Mouse (Mus musculus): ENCODE data around the gene Ampd3.

The Ampd3 gene

DNA sequence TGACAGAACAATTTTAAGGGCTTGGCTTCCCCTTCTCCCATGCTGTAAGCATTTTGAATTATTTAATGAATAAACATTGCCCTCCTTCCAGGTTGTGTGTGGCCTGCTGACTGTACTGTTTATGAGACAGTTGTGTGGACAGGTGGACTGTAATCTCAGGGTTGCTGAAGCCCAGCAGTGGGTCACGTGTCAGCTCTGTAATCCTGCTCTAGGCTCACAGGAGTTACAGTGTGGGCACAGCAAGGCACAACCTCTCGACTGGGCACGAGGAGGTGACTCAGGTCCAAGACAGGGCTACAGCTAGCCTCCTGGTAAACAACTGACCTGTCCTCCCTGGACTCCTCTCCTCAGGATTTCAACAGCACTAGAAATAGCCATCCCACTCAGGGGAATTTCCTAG is 4.3 kb downstream of the Ampd3 start:
- DNase-seq = peak; percentile 67

DNA sequence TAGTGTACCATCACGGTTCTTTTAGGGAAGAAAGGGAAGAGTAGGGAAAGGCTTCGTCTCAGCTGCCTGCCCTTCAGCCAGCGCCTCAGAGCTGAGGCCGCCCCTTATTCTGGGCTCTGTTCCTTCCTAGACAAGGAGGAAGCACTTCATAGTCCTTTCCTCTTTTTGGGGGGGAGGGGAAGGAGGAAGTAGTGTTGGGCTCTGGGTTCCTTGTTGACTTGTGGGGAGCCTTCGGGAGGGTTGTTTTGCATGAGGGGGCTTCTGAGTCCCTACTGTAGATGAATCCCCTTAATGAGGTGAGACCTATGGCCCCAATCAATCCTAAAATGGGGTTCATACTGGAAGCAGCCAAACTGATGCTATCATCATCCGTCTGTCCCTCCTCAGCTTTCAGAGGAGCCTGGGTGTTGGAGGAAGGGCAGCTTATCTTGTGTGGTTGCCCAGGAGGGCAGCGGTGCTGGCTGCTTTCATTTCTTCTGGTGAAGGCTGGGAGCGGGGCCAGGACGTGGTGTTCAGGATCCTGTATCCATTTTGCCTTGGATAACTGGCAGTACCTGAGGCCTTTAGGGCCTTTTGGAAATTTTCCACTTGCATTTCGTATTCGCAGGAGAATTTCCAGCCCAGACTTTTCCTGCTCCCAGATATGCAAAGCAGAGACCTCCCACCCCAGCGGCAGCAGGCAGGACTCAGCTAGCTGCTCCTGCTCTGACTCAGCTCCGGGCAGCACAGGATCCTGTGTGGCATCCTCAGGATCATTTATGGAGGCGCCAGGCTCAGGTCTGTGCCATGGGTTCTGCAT is 5.4 kb downstream of the Ampd3 start:
- DNase-seq = peak; percentile 89

DNA sequence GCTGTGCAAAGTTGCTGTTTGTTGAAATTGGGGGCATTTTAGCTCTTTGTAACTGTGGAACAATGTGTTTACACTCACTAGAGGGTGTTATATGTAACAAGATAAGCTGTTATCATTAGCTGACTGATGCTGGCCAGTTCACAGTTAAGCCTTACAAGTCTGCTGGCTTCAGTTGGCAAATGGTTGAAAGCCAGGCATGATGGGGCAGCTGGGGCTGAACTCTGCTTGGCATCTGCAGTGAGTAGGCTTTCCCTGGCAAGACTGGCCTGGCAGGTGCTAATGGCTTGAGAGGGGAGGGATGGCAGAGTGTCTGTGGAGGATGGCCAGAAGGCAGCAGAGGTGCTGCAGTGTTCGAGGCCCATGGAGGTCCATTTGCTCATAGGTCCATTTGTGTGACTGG is 6.1 kb downstream of the Ampd3 start:
- peak; percentile 52 for DNase-seq

DNA sequence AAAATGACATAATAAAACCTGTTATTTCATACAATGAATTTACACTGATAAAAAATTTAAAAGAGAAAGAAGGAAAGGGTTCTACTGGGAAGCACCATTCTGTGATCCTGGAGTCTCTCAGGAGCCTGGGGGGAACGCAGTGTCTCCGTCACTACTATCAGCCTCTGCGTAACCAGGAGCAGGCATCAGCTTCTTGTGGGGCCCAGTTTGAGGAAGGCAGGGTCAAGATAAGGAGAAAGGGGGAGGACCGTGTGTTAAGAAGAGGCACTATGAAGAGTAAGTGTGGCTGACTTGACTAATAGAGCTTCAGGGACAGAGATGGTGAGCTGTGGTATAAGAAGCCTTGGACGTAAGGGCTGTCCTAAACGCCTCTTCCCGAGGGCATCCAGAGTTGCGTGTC is 6.7 kb downstream of the Ampd3 start:
- no peak for DNase-seq

DNA sequence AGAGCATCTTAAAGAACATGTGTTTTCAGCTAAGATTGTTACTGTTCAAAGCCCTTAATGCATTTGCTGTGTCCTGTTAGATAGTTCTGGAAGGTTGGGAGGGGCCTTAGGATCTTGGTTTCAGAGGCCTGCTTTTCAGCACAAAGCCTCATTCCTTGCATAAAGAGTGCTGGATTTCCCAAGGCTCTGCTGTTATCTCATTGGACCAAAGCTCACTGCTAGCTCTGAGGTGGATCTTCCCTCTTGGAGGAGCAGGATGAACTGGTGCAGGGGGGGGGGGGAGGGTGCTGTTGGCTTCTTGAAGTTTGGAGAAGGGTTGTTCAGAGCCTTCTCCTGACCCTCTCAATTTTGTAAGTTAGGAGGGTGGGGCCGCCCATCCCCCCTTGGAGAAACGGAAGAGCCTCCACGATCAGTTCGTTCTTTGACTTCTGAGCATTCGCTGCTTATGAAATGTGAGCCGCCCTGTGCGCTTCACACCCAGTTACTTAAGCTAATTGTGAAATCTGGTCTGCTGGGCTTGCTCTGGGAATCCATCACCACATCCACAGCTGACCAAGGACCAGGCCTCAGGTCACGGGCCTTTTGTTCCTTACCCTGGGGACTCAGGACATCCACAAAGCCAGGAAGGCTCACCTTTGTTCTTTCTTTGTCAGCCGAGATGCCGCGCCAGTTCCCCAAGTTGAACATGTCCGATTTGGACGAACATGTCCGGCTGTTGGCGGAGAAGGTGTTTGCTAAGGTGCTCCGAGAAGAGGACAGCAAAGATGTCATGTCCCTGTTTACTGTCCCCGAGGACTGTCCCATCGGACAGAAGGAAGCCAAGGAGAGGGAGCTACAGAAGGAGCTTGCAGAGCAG is 9.4 kb downstream of the Ampd3 start:
- no peak for DNase-seq

DNA sequence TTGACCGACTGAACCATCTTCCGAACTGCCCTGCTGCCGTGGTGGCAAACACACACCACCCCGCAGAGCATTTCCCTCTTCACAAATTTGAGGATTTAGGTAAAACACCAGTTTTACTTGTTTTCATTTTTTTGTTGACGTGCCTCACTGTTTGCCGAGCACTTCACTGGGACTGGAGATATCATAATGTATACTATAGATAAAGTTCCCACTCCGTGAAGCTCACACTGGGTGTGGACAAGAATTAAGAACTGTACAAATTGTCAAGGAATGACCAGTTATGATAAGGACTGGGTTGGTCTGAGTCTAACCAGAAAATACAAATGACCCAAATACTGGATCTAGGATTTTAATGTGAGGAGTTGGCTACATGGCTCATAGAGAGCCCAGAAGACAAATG is 10.9 kb downstream of the Ampd3 start:
- DNase-seq = no peak

DNA sequence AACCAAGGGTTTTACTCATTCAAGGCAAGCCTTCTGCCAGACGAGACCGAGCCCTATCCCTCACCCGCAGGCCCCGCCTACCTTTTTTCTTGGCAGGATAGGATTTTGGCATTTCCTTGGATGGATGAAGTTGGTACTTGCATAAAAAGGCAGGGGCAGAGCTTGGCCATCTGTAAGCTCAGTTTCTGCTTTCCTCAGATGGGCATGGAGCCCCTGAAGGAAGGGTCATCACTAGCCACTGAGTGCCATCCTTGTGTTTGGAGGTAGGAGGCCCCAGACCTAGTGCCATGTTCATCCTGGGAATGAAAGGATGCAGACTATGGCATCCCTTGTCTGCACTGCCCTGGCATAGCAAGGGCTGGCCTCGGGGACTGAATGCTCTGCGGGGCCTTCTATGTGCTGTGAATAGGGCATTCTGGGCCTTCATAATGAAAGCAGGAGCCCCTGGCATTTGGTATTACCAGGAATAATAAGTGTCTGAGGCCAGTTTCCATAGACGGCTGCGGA is 11.7 kb downstream of the Ampd3 start:
- DNase-seq = no peak

DNA sequence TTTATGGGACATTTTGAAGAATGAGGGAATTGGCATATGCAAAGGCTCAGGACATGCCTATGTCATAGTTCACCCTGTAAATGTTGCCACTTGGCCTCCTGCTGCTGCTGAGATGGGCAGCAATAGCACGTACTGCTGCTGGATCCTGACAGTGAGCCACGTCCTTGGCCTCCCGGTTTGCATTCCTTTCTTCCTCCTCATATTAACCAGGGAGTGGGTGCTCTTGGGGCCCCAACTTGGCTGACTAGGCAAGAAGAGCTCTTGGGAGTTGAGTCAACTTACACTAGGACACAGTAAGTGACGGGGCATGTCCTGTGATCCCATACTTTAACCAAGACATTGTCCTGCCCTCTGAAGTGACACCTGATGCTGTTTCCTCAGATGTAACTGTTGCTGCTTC is 12.5 kb downstream of the Ampd3 start:
- no peak for DNase-seq

DNA sequence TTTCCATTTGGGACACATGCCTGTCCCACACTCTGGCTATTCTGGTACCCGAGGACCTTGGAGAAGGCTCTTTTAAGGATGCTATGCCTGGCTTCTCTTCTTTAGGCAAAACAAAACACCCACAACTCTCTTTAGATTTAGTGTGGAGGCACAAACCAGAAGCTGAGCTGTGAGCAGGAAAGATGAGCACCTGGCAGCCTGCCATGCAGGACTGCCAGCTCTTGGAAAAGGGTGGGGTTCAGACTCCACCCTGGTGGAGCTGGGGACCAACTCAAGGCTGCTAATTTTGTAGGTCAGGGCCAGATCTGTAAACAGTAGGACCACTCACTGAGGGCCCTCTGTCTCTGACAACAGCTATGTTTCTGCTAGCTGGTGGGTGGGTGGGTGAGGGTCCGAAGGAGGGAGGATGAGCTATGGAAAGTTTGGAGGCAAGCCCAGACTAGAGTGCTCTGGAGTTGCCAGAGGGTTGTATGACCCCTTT is 13.3 kb downstream of the Ampd3 start:
- no peak for DNase-seq

DNA sequence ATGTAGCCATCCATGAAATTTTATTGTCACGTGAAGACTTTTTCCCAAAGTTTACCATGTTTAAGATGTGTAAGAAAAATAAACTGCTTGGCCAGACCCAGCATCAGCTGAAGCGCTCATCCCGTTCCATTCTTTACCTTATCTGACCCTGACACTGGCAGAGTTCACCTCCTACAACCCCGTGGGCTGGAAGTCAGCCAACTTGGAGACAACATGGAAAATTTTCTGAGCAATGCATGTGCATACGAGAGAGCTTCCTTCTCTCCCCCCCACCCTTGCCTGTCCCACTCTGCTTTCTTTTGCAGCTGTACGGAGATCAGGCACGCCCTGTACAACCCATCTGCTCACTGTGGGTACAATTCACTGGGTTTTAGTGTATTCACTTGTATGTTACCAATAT is 14.1 kb downstream of the Ampd3 start:
- peak; percentile 36 for DNase-seq

DNA sequence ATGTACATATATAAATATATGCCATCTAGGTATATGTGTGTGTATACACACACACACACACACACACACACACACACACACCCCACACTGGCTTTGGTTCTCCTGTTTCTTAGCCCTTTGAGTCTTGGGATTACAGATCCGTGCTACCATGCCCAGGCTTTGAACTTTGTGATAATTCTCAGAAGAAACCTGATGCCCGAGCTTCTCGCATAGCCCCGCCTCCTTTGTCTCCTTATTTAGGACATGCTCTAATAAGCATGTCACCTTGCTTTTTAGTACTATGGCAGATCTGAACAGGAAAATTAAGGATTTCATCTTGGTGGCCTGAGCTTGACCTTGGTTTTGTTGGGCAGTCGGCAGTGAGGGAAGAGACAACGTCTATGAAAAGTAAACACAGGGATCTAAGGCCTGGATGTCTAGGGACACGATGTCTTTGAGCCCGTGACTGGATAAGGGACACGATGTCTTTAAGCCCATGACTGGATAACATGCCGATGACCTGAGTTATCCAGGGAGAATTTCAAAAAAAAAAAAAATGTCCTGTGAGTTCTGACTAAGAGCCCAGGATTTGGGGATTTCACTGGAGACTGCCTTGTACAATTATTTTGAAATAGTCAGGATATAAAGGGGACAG is 15.0 kb downstream of the Ampd3 start:
- no peak for DNase-seq

DNA sequence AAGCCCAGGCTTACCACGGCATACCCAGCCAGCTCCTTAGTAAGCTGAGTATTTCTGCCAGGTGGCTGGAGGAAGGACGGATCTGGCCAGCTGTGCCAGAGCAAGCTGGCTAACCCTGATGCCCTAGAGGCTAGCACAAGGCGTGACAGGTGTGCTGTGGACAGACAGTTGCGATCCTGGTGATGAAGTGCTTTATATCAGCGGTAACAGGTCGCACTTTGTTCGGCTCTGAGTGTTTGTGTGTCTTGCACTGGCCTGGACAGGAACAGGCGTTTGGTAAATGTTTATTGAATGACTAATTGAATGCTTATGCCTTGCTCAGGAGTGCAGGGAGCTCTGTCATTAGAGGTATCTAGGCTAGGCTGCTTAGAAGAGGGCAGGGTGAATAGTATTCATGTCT is 17.0 kb downstream of the Ampd3 start:
- peak; percentile 43 for DNase-seq

DNA sequence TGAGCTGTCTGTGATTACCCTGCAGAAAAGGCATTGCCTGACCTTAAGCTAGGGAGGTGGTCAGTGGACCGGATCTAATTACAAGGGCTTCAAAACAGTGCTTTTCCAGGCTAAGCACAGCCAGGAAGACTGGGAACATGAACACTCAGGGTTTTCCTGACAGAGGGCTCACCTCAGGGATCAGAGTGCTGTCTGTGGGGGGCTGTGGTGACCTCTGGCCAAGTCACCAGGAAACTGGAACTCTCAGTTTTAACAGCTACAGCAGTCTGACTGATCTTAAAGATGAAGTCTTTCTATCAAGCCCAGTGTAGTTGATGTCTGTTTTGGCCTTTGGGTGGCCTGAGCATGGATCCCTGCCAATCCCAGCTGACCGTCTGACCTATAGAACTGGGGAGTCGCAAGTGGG is 17.7 kb downstream of the Ampd3 start:
- DNase-seq = peak; percentile 79

DNA sequence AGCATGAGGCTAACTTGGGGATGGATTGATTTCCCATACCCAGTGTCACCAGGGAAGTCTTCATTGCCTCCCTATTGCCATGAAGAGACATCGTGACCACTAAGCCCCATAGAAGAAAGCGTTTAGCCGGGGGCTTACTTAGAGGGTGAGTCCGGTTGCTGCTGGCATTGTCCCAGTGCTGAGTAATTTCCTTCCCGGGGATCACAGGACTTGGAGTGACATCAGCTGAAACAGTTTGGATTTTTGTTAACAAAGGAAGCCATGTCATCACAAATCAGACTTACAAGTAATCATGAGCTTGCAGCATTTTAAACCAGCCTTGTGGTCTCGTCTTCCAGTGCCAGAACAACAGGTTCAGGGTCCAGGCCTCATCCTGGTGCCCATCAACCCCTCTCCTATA is 19.3 kb downstream of the Ampd3 start:
- DNase-seq = peak; percentile 58

DNA sequence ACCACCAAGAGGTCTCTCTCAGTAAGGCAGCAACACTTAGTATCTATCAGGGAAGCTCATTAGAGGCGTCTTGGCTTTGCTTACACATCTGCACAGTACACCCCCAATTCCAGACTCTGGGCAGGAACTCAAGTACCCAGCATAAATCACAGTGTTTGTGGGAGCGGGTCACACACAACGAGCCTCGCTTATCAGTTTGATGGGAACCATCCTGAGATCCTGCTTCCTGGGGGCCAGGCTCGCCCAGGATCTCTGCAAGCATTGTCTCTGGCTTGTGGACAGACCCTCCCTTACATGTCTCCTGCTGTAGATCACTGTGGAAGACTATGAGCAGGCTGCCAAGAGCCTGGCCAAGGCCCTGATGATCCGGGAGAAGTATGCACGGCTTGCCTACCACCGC is 22.9 kb downstream of the Ampd3 start:
- DNase-seq = peak; percentile 35

DNA sequence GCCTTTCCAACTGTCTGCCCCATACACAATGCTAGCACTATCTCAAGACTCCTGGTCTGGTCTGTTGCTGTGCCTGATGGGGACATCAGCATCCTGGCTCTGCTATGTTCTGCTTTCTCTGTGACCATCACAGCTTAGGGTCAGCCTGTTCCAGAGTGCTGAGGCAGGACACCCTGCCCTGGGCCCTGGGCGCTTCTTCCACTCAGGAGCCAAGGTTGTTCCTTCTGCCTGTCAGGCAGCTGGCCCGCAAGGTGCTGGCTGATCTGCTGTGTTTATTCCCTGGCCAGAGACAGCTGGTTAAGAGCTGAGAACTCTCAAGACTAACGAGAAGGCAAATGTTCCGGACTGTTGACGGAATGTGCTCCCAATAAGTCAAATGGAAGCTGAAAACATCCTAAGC is 24.2 kb downstream of the Ampd3 start:
- DNase-seq = no peak

DNA sequence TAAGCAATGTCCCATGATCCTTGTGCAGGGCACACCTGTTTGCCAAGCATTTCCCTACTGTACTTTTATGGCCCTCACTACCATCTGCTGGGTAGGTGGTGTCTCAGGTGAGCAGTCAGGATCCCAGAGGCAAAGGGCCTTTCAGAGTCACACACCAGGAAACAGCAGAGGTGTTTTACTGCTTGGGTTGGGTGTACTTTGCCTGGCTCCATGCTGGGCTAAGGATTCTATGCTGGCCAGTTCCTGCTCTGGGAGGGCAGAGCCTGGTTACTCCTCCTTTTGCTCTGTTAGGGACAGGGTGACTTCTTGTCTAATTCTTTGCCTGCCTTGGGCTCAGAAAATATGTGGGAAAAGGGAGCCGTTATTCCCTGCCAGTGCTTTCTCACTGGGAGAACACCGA is 24.8 kb downstream of the Ampd3 start:
- DNase-seq = no peak

DNA sequence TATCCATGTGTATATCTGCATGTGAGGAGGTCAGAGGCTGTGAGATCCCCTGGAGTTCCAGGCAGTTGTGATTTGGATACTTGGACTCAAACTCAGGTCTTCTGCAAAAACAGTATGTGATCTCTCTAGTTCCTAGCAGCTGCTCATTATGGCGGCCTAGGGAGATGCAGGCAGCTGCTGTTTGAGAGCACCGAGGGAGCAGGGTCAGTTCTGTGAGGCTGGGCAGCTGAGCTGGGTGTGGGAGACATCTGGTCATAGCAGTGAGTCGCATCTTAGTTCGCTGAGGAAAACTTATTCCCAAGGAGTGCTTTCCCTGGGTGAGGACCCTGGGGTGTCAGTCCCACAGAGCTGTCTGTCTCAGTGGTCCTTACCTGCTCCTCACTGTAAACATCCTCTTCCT is 26.7 kb downstream of the Ampd3 start:
- DNase-seq = no peak

DNA sequence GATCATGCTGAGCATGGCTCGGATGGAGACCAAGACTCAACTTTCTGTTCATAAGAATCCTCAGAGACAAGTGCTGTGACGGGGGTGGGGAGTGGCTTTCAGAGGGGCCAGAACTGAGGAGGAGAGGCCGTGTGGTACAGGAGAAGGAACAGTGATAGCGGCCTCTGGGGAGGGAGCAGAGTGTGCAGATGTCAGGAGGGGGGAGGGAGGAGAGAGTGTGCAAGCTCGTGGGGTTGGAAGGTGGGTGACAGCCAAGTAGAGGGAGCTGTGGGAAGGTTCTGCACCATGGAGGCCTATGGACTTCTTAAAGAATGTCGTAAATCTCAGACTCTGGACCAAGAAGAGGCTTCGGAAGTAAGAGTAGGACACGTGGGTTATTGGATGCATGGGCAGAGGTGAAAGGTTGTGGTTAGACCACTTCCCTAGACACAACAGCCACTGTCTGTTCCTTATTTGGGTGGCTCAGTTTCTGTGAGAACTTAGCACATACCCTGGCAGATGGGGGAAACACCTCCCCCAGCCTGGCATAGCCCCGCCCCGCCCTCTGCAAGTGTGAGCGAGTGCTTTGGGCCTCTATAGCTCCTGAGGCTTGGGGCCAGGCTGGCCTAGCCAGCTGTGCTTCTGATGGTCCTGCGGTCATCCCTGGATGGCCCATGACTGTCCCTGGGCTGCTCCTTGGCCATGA is 28.5 kb downstream of the Ampd3 start:
- DNase-seq = no peak

DNA sequence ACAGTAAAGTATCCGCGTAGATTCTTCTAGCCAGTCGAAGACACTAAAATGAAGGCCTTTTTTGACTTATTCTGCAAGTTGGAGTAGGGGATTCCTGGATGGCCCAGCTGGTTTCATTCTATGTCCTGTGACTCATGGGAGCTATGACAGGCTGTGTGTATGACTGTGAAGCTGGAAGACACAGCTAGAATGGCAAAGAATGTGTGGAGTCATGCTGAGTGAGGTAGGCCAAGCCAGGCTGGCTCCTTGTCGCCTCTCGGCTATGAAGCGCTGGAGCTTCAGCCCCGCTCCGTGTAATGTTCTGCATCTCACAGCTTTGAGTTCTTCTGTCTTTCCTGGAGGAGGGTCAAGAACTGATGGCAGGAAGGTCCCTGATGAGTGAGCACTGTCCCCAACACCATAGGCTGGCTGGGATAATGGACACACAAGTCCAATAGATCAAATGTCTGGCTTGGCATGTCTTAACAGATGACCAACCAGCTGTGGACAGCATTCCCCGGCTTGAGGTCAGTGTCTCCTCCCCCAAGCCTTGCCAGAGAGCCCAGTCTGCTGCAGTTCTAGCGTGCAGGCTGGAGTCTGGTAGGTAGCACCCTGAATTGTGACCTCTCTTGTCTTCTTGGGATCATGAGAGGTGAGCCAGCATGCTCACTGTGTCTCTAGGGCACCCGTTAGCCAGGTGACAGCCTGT is 29.9 kb downstream of the Ampd3 start:
- DNase-seq = no peak

DNA sequence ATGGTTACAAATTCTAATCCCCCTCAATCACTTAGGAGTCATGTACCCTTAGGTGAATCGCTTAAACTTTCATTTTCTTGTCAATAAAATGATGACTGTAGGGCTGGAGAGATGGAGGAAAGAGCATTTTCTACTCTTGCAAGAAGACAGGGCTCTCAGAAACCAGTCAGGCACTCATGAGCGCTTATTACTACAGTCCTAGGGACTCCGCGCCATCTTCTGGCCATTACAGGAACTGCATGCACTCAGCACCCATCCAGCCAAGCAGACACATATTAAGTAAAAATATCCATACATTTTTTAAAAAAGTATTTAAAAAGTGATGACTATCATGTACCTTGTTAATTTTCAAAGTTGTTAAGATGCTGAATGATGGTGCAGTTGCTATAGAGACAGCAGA is 33.0 kb downstream of the Ampd3 start:
- peak; percentile 76 for DNase-seq

DNA sequence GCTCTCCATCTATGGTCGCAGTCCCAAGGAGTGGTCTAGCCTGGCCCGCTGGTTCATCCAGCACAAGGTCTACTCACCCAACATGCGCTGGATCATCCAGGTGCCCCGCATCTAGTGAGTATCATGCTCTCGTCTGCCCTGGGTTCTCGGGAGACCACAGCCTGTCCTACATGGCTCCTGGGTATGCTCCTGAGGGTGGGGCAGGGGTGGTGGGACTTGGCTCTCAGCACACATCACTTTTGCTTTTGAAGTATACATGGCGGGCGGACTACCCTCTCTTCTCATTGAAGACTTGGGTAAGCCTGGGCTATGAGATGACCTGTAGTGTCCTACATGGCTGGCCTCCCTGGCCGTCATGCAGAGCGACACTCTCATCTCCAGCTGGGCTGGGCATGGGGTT is 35.1 kb downstream of the Ampd3 start:
- DNase-seq = no peak
